Mouse (Mus musculus): ENCODE measurements around the gene Tango6.
A peak's percentile ranks its signal among the peaks of the same experiment; 100 is the strongest.

Gene Tango6

DNA sequence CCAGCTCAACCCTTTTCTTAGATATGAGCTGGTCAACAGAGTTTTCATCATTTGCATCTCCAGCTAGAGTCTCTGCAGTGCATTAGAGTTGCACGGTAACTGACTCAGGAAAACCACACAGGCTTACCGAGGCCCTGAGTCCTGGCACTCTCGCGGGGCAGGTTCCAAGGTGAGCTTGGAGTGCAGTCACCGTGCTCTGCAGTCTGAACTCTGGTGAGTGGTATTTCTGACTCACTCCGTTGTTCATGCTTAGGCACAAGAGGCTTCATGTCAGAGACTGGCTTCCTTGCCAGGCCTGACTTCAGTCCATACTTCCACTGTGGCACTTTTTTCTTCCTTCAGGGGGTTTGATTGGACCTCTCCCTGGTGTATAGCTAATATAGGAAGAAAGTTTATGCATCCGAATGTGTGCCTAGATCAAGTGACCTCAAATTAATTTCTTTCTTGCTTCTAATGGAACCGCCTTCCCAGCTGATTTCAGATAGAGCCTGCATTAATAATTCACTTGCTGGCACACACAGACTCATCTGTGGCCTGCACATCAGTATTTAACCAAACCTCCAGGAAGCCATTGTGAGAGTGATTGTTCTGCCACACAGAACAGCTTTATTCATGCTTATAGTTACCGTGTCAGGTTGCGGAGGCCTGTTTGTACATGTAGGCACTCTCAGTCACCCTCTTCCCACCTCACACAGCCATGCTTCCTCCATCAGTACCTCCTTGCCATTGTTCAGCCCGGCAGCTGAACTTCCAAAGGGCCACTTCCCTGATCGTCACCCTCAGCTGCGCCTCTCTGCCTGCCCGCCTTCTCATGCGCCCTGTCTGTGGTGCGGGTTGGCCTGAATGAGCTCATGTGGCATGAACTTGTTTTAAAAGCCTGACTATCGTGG is 136.0 kb downstream of the Tango6 start:
- DNase-seq (ENCODE audit: low spot score) = no peak

DNA sequence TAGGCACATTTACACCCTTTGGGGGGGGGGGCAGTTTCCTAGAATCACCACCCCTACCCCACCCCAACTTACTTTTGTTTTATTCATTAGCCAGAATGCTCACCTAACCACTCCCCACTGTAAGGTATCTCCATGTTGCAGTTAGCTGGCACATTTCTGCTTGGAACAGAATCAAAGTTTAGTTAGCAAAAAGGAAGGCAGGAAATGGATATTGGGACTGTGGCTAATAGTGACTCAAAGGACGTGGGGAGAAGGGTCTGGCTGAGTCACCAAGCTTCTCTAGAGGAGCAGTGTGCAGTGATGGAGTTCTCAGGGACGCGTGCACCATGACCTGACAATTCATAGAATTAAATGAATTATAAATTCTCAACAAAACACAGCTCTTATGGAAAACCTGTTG is 136.7 kb downstream of the Tango6 start:
- no peak for DNase-seq (ENCODE audit: low spot score)

- no peak for DNase-seq (ENCODE audit: low spot score)
Measured at GRCm38 (mm10) chr8:106820553-106821515, 138.0 kb downstream of the Tango6 start.

DNA sequence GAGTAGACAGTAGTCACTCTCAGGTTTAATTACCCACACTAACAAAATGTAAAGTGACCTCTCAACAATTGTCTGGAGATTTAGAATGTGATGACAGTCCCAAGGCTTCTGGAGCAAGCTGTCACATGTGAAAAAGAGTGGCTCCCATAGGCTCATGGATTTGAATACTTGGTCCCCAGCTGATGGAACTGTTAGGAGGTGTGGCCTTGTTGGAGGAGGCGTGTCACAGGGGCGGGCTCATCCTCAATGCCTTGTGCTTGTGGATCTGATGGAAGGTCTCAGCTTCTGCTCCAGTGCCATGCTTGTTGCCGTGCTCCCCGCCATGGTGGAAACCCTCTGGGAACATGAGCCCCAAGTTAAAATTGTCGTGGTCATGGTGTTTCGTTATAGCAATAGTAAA is 146.1 kb downstream of the Tango6 start:
- no peak for DNase-seq (ENCODE audit: low spot score)

- no peak for DNase-seq (ENCODE audit: low spot score)
Measured at GRCm38 (mm10) chr8:106829526-106830045, 146.7 kb downstream of the Tango6 start.

DNA sequence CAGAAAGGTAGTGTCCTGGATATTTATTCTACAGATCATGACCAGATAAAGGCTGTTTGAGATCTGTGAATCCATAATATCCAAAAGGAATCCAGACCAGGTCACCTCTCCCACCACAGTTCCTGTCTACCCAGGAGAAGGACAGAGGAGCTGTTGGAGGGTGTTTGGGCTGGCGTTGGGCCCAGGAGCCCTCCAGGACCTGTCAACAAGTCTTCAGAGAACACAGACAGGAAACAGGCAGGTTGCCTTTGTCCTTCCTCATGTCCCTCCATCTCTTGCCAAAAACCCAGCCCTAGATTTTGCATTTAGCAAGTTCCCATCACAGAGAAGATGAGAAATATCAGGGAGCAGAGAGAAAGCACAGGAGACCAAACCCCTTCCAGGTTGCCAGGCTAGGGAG is 152.0 kb downstream of the Tango6 start:
- DNase-seq (ENCODE audit: low spot score) = no peak

DNA sequence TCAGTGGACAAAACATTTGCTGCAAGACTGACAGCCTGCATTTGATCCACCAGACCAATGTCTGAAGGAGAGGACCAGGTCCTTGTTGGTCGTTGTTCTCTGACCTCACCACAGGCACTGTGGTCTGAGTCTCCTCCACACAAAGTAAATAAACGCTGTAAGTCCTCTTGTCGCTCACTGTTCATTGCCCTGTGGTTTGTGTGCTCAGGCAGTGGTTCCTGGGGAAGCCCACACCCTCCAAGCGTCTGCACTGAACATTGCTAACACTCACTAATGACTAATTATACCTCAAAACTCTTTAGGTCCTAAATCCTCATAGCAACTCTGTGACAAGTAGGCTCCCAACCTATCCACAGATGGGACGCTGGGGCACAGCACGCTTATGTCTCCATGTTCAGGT is 153.7 kb downstream of the Tango6 start:
- no peak for DNase-seq (ENCODE audit: low spot score)

- no peak for DNase-seq (ENCODE audit: low spot score)
Measured at GRCm38 (mm10) chr8:106838803-106839202, 155.9 kb downstream of the Tango6 start.

GRCm38 (mm10) chr8:106839209-106840001 is 156.5 kb downstream of the Tango6 start:
- no peak for DNase-seq (ENCODE audit: low spot score)

DNA sequence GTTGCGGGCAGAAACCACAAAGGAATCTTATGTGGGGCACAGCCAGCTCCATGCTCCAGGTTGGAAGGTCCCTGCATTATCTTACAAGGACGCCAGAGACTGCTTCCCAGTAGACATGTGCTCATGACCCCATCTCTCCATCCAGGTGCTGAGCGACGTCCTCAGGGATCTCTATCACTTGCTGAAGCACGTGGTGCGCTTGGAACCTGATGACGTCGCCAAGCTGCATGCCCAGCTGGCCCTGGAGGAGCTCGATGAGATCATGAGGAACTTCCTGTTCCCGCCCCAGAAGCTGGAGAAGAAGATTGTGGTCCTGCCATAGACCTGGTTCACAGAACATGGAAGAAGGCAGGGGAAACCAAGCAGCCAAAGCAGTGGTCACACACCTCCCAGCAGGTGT is 167.2 kb downstream of the Tango6 start:
- no peak for DNase-seq (ENCODE audit: low spot score)

DNA sequence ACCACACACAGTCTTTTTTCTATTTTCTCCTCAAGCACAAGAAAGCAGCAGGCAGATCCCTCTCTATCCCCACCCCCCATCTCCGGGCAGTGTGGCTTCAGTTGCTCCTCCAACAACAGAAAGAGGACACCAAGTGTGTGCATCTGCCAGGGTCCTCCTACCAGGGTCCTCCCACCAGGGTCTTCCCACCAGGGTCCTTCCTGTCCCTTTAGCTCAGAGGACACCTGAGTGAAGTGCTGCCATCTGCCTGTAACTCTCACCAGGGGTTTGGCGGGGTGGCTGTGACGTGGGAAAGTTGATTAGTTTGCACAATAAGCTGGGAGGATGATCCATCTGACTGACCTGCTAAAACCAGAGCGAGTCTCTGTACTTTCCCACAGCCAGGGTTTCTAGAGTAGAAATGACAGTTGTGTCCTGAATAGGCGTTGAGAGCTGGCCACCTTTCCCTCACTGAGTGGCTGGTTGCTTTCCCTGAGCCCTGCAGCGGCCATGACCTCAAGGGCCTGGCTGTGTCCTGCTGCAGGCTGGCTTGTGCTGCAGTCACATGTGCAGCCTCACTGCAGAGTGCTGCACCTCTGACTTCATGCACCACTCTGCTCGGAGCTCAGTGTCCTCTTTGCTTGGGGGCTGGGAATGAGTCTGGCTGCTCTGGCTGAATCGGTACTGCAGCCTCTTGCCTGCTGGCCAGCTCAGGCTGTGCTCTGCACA is 171.8 kb downstream of the Tango6 start:
- DNase-seq (ENCODE audit: low spot score) = no peak

- DNase-seq (ENCODE audit: low spot score) = no peak
Measured at GRCm38 (mm10) chr8:106855242-106855562, 172.3 kb downstream of the Tango6 start.

GRCm38 (mm10) chr8:106862845-106863244 is 180.0 kb downstream of the Tango6 start:
- no peak for DNase-seq (ENCODE audit: low spot score)

DNA sequence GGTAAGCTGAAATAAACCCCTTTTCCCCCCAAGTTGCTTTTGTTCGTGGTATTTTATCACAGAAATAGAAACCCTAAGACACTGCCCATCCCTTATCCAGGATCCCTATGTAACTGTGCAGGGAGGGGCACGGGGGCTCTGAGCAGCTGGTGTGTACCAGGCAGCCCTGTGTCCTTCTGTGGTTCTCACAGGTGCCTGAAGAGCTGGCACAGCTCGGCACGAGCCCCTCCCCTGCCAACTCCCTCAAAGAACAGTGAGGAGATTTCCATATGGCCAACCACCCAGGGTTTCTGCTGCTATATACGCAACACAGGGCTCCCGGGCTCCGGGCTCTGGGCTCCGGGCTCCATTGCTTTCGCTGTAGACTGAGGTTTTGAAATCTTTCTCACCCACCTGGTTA is 182.5 kb downstream of the Tango6 start:
- no peak for DNase-seq (ENCODE audit: low spot score)

DNA sequence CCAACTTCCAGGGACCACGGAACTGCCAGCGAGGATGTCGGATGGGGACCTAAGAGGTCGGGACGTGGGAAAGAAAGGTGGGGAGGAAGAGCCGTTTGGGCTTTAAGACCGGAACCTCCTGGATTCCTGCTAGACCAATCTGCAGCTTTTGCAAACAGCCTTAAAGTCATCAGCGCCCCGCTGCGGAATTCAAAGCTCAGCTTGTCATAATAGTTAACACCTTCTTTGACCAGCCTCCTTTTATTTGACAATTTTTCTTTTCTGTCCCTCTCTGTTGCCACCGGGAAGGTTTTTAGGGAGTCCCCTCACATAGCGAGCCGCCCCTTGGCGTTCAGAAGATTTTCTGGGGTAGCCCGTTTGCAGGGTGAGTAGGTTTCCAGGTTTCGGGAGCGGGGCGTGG is 187.2 kb downstream of the Tango6 start, which contains the start of gene Has3:
Gene Has3 (plus strand): TSS at position 192 of the 400 bp plus-strand sequence.
- no peak for DNase-seq (ENCODE audit: low spot score)

DNA sequence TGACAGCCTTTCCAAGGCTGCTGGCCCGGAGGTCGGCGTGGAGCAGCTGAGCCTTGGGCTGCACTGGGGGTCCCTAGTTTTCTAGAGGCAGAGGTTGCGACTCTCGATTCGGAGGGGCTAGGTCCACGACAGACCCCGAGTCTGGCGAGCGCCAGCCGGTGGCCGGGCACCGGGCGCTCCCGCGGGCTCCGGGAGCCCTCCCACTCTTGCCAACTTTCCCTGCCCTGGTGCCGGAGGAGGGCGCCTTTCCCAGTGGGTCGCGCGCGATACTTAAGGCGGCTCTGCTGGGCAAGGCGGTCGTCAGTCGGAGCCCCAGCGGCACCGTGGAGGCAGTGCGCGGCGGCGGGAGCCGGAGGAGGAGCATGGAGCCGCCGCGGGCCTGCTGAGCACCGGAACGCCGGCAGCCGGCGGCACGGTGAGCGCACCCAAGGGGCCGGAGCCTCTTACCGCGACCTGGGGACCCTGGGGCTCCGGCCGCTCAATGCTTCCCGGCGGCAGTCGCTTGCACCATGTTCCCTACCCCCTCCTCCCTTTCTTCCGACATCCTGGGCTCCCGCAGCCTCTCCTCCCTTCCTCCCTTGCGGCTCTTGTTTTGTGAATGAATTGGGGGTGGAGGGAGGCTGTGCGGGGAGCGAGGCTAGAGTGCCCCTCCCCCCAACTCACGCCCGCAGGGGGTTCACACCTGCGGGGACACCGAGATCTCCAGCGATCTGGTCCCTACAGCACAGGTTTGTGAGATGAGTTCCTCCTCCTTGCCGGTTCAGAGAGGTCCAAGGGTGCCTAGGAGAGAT is 187.9 kb downstream of the Tango6 start:
- DNase-seq (ENCODE audit: low spot score) = peak; percentile 44

DNA sequence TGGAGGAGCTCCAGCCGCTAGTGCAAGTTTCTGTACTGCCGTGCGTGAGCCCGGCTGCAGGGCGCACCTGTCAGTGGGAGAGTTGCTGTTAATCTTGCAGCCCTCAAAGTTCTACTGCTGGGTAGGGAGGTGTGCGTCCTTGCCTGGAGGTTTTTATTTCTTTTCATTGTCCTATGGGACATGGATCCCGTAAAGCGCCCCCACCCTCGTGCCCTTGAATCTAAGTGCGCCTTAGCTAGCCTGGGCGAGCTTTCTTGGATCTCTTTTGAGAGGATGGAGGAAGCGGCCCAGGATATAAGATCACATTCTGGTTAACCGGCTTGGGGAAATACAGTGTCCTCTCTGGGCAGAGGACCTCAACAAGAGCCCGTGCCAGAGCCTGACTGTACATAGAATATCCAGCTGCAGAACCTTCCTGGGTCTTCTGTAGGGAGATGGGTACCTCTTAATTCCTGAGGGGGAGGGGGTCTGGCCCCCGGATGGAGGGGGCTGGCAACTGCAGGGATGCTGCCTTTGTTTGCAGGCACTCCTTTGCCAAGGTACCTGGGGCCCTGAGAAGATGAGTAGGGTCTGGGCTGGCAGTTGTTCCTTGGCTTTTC is 188.6 kb downstream of the Tango6 start:
- no peak for DNase-seq (ENCODE audit: low spot score)

- DNase-seq (ENCODE audit: low spot score) = peak; percentile 32
Measured at GRCm38 (mm10) chr8:106871931-106872371, 189.1 kb downstream of the Tango6 start.

DNA sequence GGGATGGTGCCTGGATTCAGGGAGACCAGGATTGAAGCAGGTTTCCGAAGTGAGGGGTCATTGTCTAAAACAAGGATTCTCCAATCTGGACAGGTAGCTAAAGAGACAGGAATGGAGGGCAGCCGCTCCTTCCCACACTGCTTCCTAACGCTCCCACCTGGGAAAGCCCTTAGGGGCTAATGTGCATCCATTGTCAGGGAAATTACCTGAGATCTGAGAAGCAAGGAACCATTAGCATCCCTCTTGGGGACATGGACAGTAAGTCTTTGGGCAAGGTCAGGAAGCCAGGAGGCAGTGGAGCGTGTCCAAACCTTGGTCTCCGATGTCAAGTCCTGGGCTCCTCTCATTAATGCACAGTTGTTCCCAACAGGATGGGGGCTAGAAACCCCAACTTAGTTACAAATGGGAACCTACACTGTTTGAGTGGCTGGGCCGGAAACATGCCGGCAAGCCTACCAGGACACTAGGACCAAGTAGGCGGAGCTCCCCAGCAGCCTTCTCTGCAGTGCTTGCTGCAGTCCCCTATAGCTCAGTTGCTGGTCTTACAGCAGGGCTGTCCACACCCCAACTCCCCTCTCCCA is 189.7 kb downstream of the Tango6 start:
- no peak for DNase-seq (ENCODE audit: low spot score)

All from ovary, adult 18-20 months (tissue).